Mouse (Mus musculus): Measurements from ENCODE around the gene Id1.

Id1 gene

DNA sequence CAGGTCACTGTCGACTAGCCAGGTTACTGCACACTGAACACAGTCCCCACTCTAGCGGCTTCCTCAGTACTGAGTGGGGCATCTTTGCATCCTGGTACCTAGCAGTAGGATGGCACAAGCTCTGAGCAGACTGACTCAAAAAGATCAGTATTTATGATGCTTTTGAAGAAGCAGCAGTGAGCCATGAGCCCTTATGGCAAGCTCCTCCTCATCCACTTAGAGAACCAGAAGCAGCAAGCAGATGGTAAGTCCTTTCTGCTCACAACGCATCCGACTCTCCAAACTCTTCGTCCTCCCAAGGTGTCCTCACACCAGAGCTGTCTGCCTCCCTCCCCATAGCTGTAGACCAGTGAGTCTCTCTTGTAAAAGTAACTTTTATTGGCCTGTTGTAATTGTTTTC is 47.2 kb downstream of the Id1 start:
- no peak for DNase-seq (ENCODE audit: extremely low spot score)

DNA sequence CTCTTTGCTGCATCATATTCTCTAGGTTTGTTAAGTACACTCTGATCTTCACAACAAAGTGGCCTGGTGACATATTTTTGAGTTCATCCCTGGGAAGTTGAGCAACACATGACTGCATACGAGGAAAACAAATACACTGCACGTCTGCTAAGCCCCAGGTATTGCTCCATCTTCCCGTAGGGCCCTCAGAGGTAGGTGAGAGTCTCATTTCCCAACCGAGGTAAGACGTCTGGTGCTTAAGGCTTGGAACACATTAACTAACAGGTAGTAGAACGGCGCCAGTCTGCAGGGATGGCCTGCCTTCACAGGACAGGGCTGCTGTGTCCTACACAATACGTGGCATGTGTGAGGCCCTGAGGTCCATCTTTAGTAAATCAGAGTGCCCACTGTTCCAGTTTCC is 48.6 kb downstream of the Id1 start:
- no peak for DNase-seq (ENCODE audit: extremely low spot score)

DNA sequence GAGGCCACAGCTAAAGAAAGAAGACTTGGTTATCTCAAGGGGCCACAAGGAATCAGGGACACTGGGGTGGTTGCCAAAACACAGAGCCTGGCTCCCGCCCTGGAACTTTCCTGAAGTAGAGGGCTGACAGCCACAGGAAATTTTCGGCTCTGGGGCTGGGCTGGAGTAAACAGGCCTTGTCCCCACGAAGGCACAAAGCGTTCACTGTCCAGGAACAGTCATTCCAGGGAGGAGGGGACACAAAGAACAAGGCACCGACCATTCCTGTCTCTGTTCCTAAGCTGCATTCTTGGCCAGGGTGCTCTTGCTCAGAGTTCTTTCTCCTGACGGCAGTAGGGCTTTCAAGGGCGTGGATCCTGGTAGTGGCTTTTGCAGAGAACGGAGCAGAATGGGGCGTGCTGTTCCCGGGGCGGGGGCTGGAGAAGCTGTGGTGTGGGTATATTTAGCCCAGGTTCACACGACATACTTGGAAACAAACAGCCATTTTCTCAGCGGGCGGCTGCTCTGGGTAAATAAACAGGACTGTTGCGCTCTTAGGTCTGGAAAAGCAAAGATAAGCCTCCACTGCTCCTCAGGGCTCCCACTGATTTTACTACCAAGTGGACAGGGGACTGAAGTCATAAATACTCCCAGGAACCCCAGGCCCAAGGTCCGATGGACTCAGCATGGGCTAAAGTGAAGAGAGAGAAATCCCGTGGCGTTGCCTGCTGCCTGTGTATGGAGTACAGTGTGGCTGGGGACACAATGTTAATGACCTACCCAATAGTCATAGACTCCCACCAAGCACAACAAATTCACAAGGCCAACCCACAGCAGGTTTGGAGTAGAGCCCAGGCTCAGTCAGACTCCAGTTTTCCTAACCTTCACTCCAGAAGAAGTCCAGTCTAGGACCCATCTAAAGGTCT is 49.6 kb downstream of the Id1 start:
- DNase-seq (ENCODE audit: extremely low spot score), result no peak
